Mouse (Mus musculus) layer of hippocampus, adult 2 months (tissue): ENCODE measurements around the gene Rxfp2. TPM values are rescaled to one million over a fixed set of nuclear protein-coding genes. Genes with fewer than 3 reads are reported as not detected.

Experiments
- DNase-seq, 2 experiments: peaks; one replicate each; pipeline ENCODE4 v3.0.0; 2022; ENCODE audit warnings: low spot score in 2 of 2
- H3K27ac ChIP-seq: fragments of 200-600 bp; 2 replicates; pipeline ENCODE4 v1.8.1; 2022
- H3K4me3 ChIP-seq: fragments of 200-600 bp; 2 replicates; pipeline ENCODE4 v1.8.1; 2022; ENCODE audit warnings: mild to moderate bottlenecking
- CTCF ChIP-seq: fragments of 200-600 bp; conservative IDR thresholded peaks from 2 replicates; pipeline ENCODE4 v1.8.1; 2022; ENCODE audit warnings: antibody characterized with exemption, mild to moderate bottlenecking, moderate library complexity
- long read RNA-seq, 2 experiments: library from polyadenylated mRNA; stranded (forward); transcript quantifications; one replicate each; pipeline ENCODE4 v2.0.0; 2021; ENCODE audit warnings: borderline mapping rate in 2 of 2
- total RNA-seq, 2 experiments: library from RNA; stranded (reverse); gene quantifications; 2 replicates each; pipeline ENCODE4 v1.2.3; 2021

Rxfp2 gene
- total RNA-seq: under 1 TPM in 1 of 2 experiments, not detected in 1; 0.29 TPM
- long read RNA-seq, experiment 1: 0 reads
- long read RNA-seq, experiment 2: 0 reads

DNA sequence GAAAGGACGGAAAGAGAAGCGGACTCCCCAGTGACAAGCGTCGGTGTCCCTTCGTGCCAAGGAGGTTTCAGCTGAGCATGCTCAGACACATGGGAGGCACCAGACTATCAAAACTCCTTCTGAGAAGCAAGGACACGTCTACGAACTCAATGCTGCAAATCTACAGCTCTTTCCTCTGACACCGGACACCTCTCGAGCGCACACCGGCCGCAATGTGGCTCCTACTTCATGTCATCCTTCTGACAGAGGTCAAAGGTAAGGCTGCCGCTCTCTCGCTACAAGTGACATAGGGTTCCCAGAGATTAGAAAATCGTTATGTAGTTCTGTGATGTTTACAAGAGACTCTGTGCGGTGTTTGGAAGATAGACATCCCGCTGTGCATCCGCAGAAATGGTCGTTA is at the start of gene Rxfp2:
Rxfp2 (plus strand) TSS at position 20 of the 400 bp plus-strand sequence.
- no peak for TF ChIP-seq CTCF
- no peak within 1 kb of the TSS for H3K4me3 ChIP-seq
- DNase-seq: no peak
- no peak within 1 kb of the TSS for H3K27ac ChIP-seq

DNA sequence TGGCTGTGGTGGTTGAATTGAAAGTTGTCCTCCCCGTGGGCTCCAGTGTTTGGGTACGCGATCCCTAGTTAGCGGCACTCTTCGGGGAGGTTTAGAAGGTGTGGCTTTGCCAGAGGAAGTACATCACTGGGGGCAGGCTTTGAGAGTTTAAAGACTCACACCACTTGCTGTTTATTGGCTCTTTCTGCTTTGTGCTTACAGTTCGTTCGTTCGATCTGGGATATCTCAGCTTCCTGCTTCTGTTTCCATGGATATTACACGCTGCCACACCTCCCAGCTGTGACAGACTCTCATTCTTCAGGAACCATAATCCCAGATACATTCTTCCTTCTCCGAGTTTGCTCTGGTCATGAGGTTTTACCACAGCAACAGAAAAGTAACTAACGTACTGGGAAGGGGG is 48.2 kb upstream of the Rxfp2 start:
- H3K4me3 ChIP-seq: no peak overlapping the region
- DNase-seq: no peak
- H3K27ac ChIP-seq: no peak overlapping the region
- TF ChIP-seq CTCF: no peak

DNA sequence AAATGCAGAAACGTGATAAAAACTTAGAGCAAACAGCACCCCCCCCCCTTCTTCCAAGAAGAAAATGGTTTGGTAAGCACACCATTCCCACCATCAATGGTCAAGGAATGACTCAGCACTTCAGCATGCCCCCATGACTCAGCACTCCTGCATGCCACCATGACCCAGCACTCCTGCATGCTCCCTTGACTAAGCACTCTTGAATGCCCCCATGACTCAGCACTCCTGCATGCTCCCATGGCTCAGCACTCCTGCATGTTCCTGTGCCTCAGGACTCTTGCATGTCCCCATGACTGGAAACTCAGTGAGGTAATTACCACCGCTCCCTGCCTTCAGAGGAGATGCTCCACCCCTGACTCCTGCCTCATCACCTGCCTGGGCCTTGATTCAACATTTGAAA is 41.4 kb upstream of the Rxfp2 start:
- TF ChIP-seq CTCF: no peak
- DNase-seq: no peak
- no peak overlapping the region for H3K27ac ChIP-seq
- no peak overlapping the region for H3K4me3 ChIP-seq

DNA sequence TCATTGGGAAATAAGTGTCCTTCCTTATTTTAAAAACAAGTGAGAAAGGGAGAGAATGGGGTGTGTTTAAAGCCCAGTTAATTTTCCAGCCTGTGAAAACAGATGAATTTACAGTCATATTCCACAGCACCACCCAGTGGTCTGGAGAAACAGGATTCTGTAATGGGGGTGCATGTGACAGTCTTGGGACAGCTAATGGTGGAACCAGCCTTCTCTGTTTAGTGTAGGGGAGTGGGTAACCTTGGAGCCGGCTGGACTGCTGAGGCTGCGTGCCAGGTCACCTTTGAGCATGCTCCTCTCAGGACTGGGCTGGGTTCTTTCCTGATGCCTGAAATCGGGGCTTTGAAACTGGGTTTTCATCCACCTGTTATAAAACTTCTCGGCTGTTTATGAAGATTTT is 34.9 kb upstream of the Rxfp2 start:
- peak in 1 of 2 experiments; percentile 22 for DNase-seq
- peak; percentile 71 for TF ChIP-seq CTCF
- no peak overlapping the region for H3K4me3 ChIP-seq
- H3K27ac ChIP-seq: no peak overlapping the region

DNA sequence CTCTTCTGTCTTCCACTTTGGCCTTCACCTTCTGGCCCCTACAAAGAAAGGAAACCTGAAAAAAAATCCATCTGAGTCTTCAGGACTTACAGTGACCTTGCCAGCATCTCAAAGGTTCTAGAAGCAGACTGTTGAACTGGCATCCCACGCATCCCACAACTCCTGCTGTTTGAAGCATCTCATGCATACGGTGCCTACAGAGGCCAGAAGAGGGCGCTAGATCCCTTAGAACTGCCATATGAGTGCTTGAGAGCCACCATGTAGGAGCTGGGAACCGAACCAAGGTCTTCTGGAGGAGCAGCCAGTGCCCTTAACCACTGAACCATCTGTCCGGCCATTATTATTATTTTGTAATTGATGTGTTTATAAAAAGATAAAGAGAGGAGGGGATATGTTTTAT is 23.9 kb upstream of the Rxfp2 start:
- no peak for DNase-seq
- peak; percentile 11; the same call in 1 of the 2 replicates for TF ChIP-seq CTCF

DNA sequence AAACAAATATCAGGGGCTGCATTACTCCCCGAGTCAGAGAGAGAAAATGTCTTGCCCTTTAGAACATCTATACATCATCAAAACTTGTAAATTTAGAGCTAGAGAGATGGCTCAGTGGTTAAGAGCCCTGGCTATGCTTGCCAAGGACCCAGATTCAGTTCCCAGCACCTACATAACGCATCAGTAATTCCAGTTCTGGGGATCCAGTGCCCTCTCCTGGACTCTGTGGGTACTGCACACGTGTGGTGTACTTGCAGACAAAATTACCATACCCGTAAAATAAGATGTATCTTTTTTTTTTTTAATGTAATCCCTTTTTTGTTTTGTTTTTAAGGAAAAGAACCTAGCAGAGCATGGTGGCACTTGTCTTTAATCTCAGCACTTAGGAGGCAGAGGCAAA is 21.9 kb upstream of the Rxfp2 start:
- no peak for DNase-seq
- TF ChIP-seq CTCF: peak; percentile 58
- H3K27ac ChIP-seq: no peak overlapping the region
- H3K4me3 ChIP-seq: no peak overlapping the region

More for the DNA sequence above, 23.9 kb upstream of the Rxfp2 start:
- no peak overlapping the region for H3K4me3 ChIP-seq
- H3K27ac ChIP-seq: no peak overlapping the region

DNA sequence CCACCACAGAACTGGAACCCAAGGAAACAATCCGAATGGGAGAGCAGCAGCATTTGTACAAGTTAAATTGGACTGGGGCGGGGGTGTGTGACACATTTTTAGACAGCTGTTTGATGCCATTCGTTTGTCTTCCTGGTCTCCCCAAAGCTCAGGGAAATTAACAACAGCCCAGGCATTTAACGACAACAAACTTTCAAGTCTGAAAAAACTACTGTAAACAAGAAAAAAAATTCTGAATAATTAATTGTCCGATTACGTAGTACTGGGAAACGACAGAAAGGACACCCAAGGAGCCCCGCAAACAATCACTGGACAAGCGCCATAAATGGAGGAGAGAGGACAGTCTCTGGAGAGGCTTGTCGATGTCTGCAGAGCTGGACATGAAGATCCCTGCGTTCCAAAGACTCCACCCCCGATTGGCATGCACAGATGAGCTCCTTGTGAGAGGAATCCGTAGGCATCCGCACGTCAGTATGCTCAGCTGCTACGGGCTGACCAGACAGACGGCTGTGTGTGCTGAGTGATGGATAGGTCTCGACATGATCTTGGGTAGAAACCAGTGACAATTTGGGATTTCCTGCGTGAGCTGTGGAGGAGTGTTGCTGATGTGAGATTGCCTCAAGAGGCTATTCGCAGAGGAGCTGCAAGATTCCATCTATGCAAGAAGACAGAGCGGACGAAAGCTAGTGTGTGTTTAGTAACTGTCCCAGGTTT is 21.0 kb upstream of the Rxfp2 start:
- H3K4me3 ChIP-seq: no peak overlapping the region
- no peak overlapping the region for H3K27ac ChIP-seq
- no peak for TF ChIP-seq CTCF
- DNase-seq: no peak

DNA sequence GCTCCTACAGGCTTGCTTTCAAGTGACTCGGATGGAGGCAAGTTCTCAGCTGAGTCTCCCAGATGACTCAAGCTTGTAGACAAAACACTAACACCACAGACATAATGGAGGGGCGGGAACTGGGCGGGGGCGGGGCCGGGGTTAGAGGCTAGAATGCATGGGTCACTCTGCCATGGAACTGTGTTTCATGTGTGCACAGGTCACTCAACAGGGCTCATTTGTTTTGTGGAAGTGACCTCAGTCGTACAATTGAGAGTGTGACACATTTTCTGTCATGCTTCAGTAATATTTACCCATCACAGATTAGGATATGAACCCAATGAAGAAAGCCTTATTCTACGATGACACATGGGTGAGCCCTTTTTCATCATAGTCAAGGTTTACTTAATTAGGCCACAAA is 20.2 kb upstream of the Rxfp2 start:
- DNase-seq: no peak
- Histone ChIP-seq H3K4me3 (no peak overlapping the region), H3K27ac (no peak overlapping the region)
- no peak for TF ChIP-seq CTCF

DNA sequence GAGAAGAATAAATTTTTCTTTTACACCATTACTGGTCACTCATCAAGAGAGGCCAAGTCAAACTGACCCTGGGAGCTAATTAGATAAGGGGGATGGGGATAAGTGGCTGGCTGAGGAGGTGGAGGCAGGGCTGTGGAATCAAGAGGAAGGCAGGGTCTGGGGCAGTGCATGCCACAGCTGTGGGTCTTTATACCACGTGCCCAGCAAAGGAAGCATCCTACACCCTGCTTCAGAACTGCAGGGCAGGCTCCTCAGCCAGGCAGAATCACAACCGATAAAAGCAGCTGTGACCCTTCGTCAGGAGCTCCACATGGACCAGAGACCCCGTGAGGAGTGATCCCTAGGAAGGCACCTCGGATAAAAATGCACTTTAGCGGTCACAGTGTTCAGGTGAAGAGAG is 13.1 kb upstream of the Rxfp2 start:
- no peak for TF ChIP-seq CTCF
- DNase-seq: no peak
- H3K4me3 ChIP-seq: no peak overlapping the region
- no peak overlapping the region for H3K27ac ChIP-seq

DNA sequence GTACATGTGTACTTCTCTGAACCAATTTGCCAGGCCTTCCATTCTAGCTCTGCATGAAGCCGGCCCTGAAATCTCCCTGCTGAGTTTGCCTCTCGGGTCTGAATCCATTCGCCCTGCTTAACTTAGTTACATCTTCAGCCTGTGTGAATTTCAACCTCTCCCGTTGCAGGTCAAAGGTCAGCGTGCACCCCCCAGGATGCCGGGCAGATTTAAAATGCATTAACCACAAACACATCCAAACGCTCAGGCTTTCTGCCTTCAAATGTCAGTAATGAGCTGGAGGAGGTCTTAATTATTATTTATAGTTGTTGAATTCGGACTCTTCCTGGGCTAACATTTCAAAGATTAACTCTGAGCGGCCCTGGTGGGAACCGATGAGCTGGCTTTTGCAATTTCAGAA is 1.6 kb upstream of the Rxfp2 start:
- no peak overlapping the region for H3K27ac ChIP-seq
- no peak for DNase-seq
- no peak for TF ChIP-seq CTCF
- H3K4me3 ChIP-seq: no peak overlapping the region

DNA sequence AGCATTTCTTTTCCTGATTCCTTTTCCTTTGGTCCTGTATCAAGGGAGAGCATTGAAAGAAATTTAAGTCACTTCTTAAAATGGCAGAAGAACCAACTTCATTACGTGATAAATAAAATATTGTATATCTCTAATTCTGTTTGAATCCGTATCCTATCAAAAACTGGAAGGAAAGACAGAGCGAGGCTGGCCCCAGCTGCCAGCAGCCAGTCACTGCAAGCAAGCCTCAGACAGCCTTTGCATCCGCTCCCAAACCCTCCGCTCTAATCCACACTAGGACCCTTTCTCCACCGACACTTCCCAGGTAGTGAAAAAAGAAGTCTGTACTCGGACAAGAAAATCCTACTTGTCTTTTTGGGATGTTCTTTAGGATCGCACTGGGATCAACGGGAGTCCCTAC is 803 bp upstream of the Rxfp2 start:
- DNase-seq: no peak

DNA sequence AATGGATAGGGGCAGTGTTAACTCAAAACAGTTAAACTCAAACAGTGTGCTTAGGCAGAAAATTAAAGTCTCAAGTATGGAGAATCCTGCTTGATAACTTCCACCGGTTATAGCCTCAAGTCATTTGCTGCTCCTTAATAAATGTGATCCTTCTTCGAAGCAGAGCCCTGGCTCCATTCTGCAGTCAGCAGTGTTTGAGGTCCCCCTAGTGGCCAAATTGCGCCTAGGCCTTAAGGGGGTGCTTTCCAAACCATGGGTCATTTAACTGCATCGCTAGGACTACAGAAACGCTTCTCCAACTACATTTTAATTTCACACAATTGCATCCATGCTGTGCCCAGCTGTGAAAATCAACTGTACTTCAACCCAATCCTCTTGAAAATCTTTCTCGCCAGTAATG is 2.4 kb downstream of the Rxfp2 start:
- DNase-seq: peak; percentile 81 to 89
- Histone ChIP-seq H3K27ac (no peak overlapping the region), H3K4me3 (no peak overlapping the region)
- peak; percentile 98 for TF ChIP-seq CTCF

More for the DNA sequence above, 803 bp upstream of the Rxfp2 start:
- H3K4me3 ChIP-seq: no peak overlapping the region
- TF ChIP-seq CTCF: peak; percentile 65
- H3K27ac ChIP-seq: no peak overlapping the region

DNA sequence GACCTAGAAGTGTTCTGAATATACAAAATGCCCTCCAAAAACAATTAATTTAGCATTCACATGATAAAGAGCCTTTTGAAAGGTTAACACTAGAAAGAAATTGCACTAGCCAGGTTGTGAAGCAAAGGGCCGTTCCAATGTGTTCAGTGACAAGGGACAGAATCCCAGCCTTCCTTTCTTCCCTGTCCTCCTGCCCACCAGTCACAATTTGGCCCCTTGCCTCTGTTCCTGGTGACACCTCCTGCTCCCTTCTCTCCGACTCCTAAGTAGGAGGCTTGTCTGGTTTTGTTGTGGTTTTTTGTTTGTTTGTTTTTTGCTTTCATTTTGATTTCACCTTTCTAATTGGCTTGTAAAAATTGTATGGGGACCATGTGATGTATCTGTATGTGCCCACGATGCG is 3.3 kb downstream of the Rxfp2 start:
- Histone ChIP-seq H3K4me3 (no peak overlapping the region), H3K27ac (no peak overlapping the region)
- no peak for DNase-seq
- no peak for TF ChIP-seq CTCF

DNA sequence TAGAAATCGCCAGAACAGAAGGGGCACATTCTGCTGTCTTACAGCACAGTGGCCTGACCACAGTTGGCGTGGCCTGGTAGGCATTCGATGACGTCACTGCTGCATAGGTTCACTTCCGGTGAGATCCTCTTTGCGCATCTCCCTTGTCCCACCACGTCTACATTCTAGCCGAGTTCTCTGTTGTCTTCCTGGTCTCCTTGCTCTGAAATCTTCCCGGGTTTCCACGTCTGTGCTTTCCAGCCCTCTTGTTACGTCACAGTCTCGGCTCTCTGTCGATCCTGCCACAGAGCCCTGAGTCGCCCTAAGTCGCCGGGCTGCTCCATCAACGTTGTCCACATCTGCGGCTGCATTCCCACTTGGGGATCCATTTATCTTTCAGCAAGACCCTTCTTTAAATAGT is 4.1 kb downstream of the Rxfp2 start:
- Histone ChIP-seq H3K27ac (no peak overlapping the region), H3K4me3 (no peak overlapping the region)
- no peak for DNase-seq
- no peak for TF ChIP-seq CTCF
